Mouse (Mus musculus): ENCODE data around the gene Mctp2. TPM values are rescaled to one million over a fixed set of nuclear protein-coding genes. Genes with fewer than 3 reads are reported as not detected.
A peak's percentile ranks its signal among the peaks of the same experiment; 100 is the strongest.

Gene Mctp2
- polyA plus RNA-seq, 1 experiment from 2014 or later = 3.1 TPM

DNA sequence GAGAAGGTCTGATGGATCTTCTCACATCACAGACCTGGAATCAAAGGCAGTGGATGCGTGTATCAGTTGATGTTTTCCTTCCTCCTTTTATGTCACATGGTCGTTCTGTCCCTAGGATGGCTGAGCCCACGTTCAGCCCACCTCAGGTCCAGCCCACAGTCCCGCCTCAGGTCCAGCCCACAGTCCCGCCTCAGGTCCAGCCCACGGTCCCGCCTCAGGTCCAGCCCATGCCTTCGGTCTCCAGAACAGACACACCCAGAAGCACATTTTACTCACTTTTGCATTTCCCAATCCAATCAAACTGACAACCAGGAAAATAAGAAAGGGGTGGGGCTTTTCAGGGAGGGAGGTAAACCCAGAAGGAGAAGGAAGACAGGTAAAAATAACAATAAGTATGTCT is 5.2 kb upstream of the Mctp2 start:
- Histone ChIP-seq H3K9me3 (replicated peaks; ENCODE audit: control insufficient read depth, low read length) (no peaks in the 10 kb centered on the region), H3K9ac (ENCODE audit: low read length) (no peak overlapping the region), H3K36me3 (ENCODE audit: control insufficient read depth, insufficient read depth, low read length) (no peaks in the 10 kb centered on the region), H3K4me1 (ENCODE audit: control insufficient read depth, insufficient read depth, low read length) (no peaks in the 10 kb centered on the region), H3K27ac (ENCODE audit: low read length) (no peak overlapping the region), H3K4me3 (replicated peaks; ENCODE audit: low read length) (no peak overlapping the region), H3K4me2 (ENCODE audit: low read depth, low read length) (no peak overlapping the region), H3K27me3 (ENCODE audit: control insufficient read depth, insufficient read depth, low read length) (no peaks in the 10 kb centered on the region)
- ATAC-seq (ENCODE audit: insufficient read depth, low FRiP score) = peak; percentile 54; the same call in 1 of the 2 replicates
- 71% methylated on average over 8 of the region's 8 CpGs for WGBS

DNA sequence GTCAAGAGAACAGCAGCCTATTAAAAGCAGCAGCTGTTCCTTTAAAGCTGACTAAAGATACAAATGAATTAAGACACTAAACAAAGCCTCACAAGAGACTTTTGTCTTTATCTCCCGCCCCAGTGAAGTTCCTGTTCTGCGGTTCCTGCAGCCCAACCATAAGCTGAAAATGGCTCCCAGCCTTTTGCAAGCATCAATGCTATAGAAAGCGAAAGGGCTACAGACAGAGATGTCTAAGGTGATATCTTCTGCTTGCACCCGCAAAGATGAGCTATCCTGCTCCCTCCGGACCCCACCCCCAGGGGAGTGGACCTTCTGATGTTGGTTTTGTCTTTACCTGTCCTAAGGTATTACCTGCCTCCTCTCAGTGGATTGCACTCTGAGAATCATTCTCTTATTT is 1.7 kb upstream of the Mctp2 start:
- Histone ChIP-seq H3K27ac (ENCODE audit: low read length) (no peak overlapping the region), H3K27me3 (ENCODE audit: control insufficient read depth, insufficient read depth, low read length) (no peaks in the 10 kb centered on the region), H3K4me2 (ENCODE audit: low read depth, low read length) (no peak overlapping the region), H3K4me1 (ENCODE audit: control insufficient read depth, insufficient read depth, low read length) (0 out of 2 replicates have a peak, but pooled peaks cover 2% of the 10 kb centered on the region), H3K9me3 (replicated peaks; ENCODE audit: control insufficient read depth, low read length) (no peaks in the 10 kb centered on the region), H3K36me3 (ENCODE audit: control insufficient read depth, insufficient read depth, low read length) (no peaks in the 10 kb centered on the region), H3K4me3 (replicated peaks; ENCODE audit: low read length) (no peak overlapping the region), H3K9ac (ENCODE audit: low read length) (no peak overlapping the region)
- no peak for ATAC-seq (ENCODE audit: insufficient read depth, low FRiP score)
- 73% methylated on average over 5 of the region's 5 CpGs for WGBS

DNA sequence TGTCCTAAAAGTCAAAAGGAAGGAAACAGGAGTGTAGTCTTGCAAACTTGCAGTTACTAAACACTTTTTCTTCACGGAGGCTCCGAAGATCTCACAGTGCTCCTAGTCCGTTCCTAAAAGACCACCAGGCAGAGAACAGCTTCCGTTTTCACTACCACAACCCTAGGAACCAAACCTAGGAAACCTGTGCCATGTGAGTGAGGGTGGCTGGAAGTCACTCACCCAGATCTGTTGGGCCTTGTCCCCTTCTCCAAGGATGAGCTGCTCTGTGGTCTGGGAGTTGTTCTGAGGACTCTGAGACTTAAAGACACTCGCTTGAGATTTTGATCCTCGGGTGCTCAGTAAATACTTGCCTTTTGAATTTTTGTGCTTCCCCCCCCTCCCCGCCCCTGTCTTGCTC is 439 bp upstream of the Mctp2 start:
- Histone ChIP-seq H3K27me3 (ENCODE audit: control insufficient read depth, insufficient read depth, low read length) (no peaks in the 10 kb centered on the region), H3K27ac (ENCODE audit: low read length) (peak overlapping the region; percentile 83), H3K4me3 (replicated peaks; ENCODE audit: low read length) (peak overlapping the region; percentile 67), H3K9ac (ENCODE audit: low read length) (peak overlapping the region; percentile 76), H3K36me3 (ENCODE audit: control insufficient read depth, insufficient read depth, low read length) (no peaks in the 10 kb centered on the region), H3K4me2 (ENCODE audit: low read depth, low read length) (peak overlapping the region; percentile 96), H3K9me3 (replicated peaks; ENCODE audit: control insufficient read depth, low read length) (no peaks in the 10 kb centered on the region), H3K4me1 (ENCODE audit: control insufficient read depth, insufficient read depth, low read length) (0 out of 2 replicates have a peak, but pooled peaks cover 2% of the 10 kb centered on the region)
- 0 out of 2 replicates have a peak, but pooled peaks have one; percentile 14 for ATAC-seq (ENCODE audit: insufficient read depth, low FRiP score)
- 12% methylated on average over 7 of the region's 7 CpGs for WGBS

DNA sequence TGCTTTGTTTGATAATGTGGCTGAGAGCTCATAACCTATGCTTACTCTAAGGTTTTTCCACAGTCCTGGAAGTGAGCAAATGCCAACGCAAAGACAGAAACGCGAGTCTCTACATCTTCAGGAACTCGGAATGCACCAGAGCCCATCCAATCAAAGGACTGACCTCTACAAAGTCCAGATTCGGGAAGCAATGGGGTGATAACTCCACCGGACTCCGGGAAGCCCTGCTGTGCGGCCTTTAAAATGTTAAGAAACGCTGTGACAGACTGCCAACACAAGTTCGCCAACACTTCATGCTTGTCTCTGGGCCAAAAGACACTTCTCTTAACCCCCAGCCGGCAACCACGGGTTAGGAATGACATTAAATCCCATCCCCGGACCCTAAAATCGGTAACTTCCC is 437 bp downstream of the Mctp2 start:
- H3K9ac ChIP-seq (ENCODE audit: low read length) = peak overlapping the region; percentile 76
- no peak for ATAC-seq (ENCODE audit: insufficient read depth, low FRiP score)
- H3K27me3 ChIP-seq (ENCODE audit: control insufficient read depth, insufficient read depth, low read length) = no peaks in the 10 kb centered on the region
- WGBS = 2% methylated on average over 14 of the region's 14 CpGs
- H3K27ac ChIP-seq (ENCODE audit: low read length) = 0 out of 2 replicates have a peak overlapping the region, but pooled peaks have one; percentile 20
- H3K9me3 ChIP-seq (replicated peaks; ENCODE audit: control insufficient read depth, low read length) = no peaks in the 10 kb centered on the region
- H3K4me1 ChIP-seq (ENCODE audit: control insufficient read depth, insufficient read depth, low read length) = 0 out of 2 replicates have a peak, but pooled peaks cover 2% of the 10 kb centered on the region
- peak overlapping the region; percentile 67 for H3K4me3 ChIP-seq (replicated peaks; ENCODE audit: low read length)
- no peaks in the 10 kb centered on the region for H3K36me3 ChIP-seq (ENCODE audit: control insufficient read depth, insufficient read depth, low read length)
- H3K4me2 ChIP-seq (ENCODE audit: low read depth, low read length) = peak overlapping the region; percentile 96

GRCm38 (mm10) chr7:72301667-72302066 is 4.7 kb downstream of the Mctp2 start:
- H3K4me2 ChIP-seq (ENCODE audit: low read depth, low read length) = no peak overlapping the region
- no peak overlapping the region for H3K4me3 ChIP-seq (replicated peaks; ENCODE audit: low read length)
- H3K4me1 ChIP-seq (ENCODE audit: control insufficient read depth, insufficient read depth, low read length) = 0 out of 2 replicates have a peak, but pooled peaks cover 2% of the 10 kb centered on the region
- H3K9me3 ChIP-seq (replicated peaks; ENCODE audit: control insufficient read depth, low read length) = no peaks in the 10 kb centered on the region
- no peak for ATAC-seq (ENCODE audit: insufficient read depth, low FRiP score)
- 74% methylated on average over 4 of the region's 4 CpGs for WGBS
- no peak overlapping the region for H3K27ac ChIP-seq (ENCODE audit: low read length)
- no peaks in the 10 kb centered on the region for H3K27me3 ChIP-seq (ENCODE audit: control insufficient read depth, insufficient read depth, low read length)
- no peaks in the 10 kb centered on the region for H3K36me3 ChIP-seq (ENCODE audit: control insufficient read depth, insufficient read depth, low read length)
- no peak overlapping the region for H3K9ac ChIP-seq (ENCODE audit: low read length)

- no peaks in the 10 kb centered on the region for H3K9me3 ChIP-seq (replicated peaks; ENCODE audit: control insufficient read depth, low read length)
- WGBS = 77% methylated on average over 6 of the region's 6 CpGs
- no peak for ATAC-seq (ENCODE audit: insufficient read depth, low FRiP score)
Measured at GRCm38 (mm10) chr7:72299726-72300125, 6.7 kb downstream of the Mctp2 start.

GRCm38 (mm10) chr7:72297013-72297412 is 9.4 kb downstream of the Mctp2 start:
- Histone ChIP-seq H3K4me3 (replicated peaks; ENCODE audit: low read length) (no peak overlapping the region), H3K9me3 (replicated peaks; ENCODE audit: control insufficient read depth, low read length) (no peaks in the 10 kb centered on the region), H3K9ac (ENCODE audit: low read length) (no peak overlapping the region), H3K27me3 (ENCODE audit: control insufficient read depth, insufficient read depth, low read length) (no peaks in the 10 kb centered on the region), H3K4me2 (ENCODE audit: low read depth, low read length) (no peak overlapping the region), H3K4me1 (ENCODE audit: control insufficient read depth, insufficient read depth, low read length) (no peaks in the 10 kb centered on the region), H3K27ac (ENCODE audit: low read length) (no peak overlapping the region), H3K36me3 (ENCODE audit: control insufficient read depth, insufficient read depth, low read length) (no peaks in the 10 kb centered on the region)
- no peak for ATAC-seq (ENCODE audit: insufficient read depth, low FRiP score)
- 83% methylated on average over 5 of the region's 5 CpGs for WGBS

More at GRCm38 (mm10) chr7:72299726-72300125, 6.7 kb downstream of the Mctp2 start:
- no peak overlapping the region for H3K4me3 ChIP-seq (replicated peaks; ENCODE audit: low read length)
- H3K27me3 ChIP-seq (ENCODE audit: control insufficient read depth, insufficient read depth, low read length) = no peaks in the 10 kb centered on the region
- no peak overlapping the region for H3K27ac ChIP-seq (ENCODE audit: low read length)
- no peaks in the 10 kb centered on the region for H3K4me1 ChIP-seq (ENCODE audit: control insufficient read depth, insufficient read depth, low read length)
- no peaks in the 10 kb centered on the region for H3K36me3 ChIP-seq (ENCODE audit: control insufficient read depth, insufficient read depth, low read length)
- no peak overlapping the region for H3K4me2 ChIP-seq (ENCODE audit: low read depth, low read length)
- H3K9ac ChIP-seq (ENCODE audit: low read length) = no peak overlapping the region

DNA sequence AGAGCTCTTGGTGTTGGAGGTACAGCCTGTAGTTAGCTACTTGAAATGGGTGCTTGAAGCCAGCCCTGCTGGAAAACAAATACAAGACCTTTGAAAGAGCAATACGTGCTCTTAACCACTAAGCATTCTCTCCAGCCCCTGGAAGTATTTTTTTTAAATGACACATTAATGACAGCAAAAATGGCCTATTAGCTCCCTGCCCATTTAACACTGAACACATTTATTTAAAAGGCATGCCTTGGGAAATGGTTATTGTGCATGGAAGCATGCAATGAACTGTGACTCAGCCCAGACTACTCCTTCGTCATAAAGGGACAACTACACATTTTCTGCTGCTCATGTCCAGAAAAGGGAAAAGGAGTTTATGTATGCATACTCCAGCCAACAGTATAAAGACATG is 10.2 kb downstream of the Mctp2 start:
- WGBS = 51% methylated on average over 2 of the region's 2 CpGs
- ATAC-seq (ENCODE audit: insufficient read depth, low FRiP score) = no peak
- Histone ChIP-seq H3K9ac (ENCODE audit: low read length) (no peak overlapping the region), H3K9me3 (replicated peaks; ENCODE audit: control insufficient read depth, low read length) (no peaks in the 10 kb centered on the region), H3K27ac (ENCODE audit: low read length) (no peak overlapping the region), H3K36me3 (ENCODE audit: control insufficient read depth, insufficient read depth, low read length) (no peaks in the 10 kb centered on the region), H3K4me3 (replicated peaks; ENCODE audit: low read length) (no peak overlapping the region), H3K4me1 (ENCODE audit: control insufficient read depth, insufficient read depth, low read length) (no peaks in the 10 kb centered on the region), H3K27me3 (ENCODE audit: control insufficient read depth, insufficient read depth, low read length) (no peaks in the 10 kb centered on the region), H3K4me2 (ENCODE audit: low read depth, low read length) (no peak overlapping the region)

DNA sequence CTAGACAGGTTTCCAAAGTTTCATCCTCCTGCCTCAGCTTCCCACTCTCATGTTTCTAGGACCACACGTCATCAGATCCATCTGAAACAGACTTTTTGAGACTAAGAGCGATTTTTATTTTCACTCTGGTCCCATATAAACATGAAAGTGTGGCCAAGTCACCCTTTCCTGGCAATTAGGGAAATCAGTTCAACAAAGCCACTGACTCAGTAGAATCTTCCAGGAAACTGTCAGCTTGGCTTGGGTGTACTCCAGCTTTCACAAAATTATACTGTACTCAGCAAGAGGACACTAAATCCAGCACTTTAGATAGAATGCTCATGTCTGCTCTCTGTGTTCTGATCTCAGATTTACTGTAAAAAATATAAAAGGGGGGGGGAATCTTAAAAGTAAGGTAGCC is 11.5 kb downstream of the Mctp2 start:
- H3K27me3 ChIP-seq (ENCODE audit: control insufficient read depth, insufficient read depth, low read length) = no peaks in the 10 kb centered on the region
- H3K9ac ChIP-seq (ENCODE audit: low read length) = no peak overlapping the region
- 65% methylated on average over 2 of the region's 2 CpGs for WGBS
- no peaks in the 10 kb centered on the region for H3K36me3 ChIP-seq (ENCODE audit: control insufficient read depth, insufficient read depth, low read length)
- H3K27ac ChIP-seq (ENCODE audit: low read length) = no peak overlapping the region
- no peak overlapping the region for H3K4me3 ChIP-seq (replicated peaks; ENCODE audit: low read length)
- no peaks in the 10 kb centered on the region for H3K9me3 ChIP-seq (replicated peaks; ENCODE audit: control insufficient read depth, low read length)
- H3K4me1 ChIP-seq (ENCODE audit: control insufficient read depth, insufficient read depth, low read length) = no peaks in the 10 kb centered on the region
- no peak overlapping the region for H3K4me2 ChIP-seq (ENCODE audit: low read depth, low read length)
- ATAC-seq (ENCODE audit: insufficient read depth, low FRiP score) = no peak
